Mouse (Mus musculus) neural tube, embryonic 15.5 days (tissue): ENCODE measurements around the gene Mbd4. TPM values are rescaled to one million over a fixed set of nuclear protein-coding genes. Genes with fewer than 3 reads are reported as not detected.
"Not testable (repeated sequence)": the region's sequence is repeated elsewhere in the genome, so short reads cannot be mapped to it uniquely, and the experiment has no call there.

Experiments
- ATAC-seq: fragments of 200-750 bp; cut with Nextera tagmentation; 2 replicates; pipeline ENCODE4 v1.8.0; 2017; ENCODE audit warnings: mild to moderate bottlenecking, moderate TSS enrichment, moderate library complexity; ENCODE audit not compliant: low FRiP score
- H3K27ac ChIP-seq: fragments of 300-500 bp; sonication (generic); replicated peaks from 2 replicates; pipeline ENCODE4 v1.5.1; 2015; ENCODE audit warnings: mild to moderate bottlenecking, inconsistent platforms
- H3K27me3 ChIP-seq: fragments of 300-500 bp; sonication (generic); replicated peaks from 2 replicates; pipeline ENCODE4 v1.6.1; 2015; ENCODE audit warnings: inconsistent platforms
- H3K36me3 ChIP-seq: fragments of 300-500 bp; sonication (generic); 2 replicates; pipeline ENCODE4 v1.6.1; 2015; ENCODE audit warnings: inconsistent platforms
- H3K4me1 ChIP-seq: fragments of 300-500 bp; sonication (generic); 2 replicates; pipeline ENCODE4 v1.6.1; 2015; ENCODE audit warnings: inconsistent platforms
- H3K4me2 ChIP-seq: fragments of 300-500 bp; sonication (generic); 2 replicates; pipeline ENCODE4 v1.6.1; 2015; ENCODE audit warnings: inconsistent platforms, mild to moderate bottlenecking, moderate library complexity
- H3K4me3 ChIP-seq: fragments of 300-500 bp; sonication (generic); replicated peaks from 2 replicates; pipeline ENCODE4 v1.5.1; 2015; ENCODE audit warnings: mild to moderate bottlenecking, inconsistent platforms
- H3K9ac ChIP-seq: fragments of 300-500 bp; sonication (generic); replicated peaks from 2 replicates; pipeline ENCODE4 v1.6.1; 2015; ENCODE audit warnings: mild to moderate bottlenecking, inconsistent platforms
- H3K9me3 ChIP-seq: fragments of 300-500 bp; sonication (generic); replicated peaks from 2 replicates; pipeline ENCODE4 v1.6.1; 2016; ENCODE audit warnings: inconsistent platforms
- WGBS: fragments of 180-500 bp; shearing (Covaris S2); methylation state at CpG from one replicate; pipeline ENCODE4 v1.1.7; 2015; ENCODE audit warnings: mixed read lengths; 5-methylcytosine and 5-hydroxymethylcytosine counted together
- polyA plus RNA-seq: library from polyadenylated mRNA; unstranded; fragments of >200 nt; fragmentation: Nextera tagmentation; extraction: Ambion mirVana; gene quantifications from 2 replicates; pipeline ENCODE4 v1.2.1, GENCODE M21; 2015

The Mbd4 gene
- polyA plus RNA-seq, 1 experiment from 2014 or later, result 10.4 TPM

DNA sequence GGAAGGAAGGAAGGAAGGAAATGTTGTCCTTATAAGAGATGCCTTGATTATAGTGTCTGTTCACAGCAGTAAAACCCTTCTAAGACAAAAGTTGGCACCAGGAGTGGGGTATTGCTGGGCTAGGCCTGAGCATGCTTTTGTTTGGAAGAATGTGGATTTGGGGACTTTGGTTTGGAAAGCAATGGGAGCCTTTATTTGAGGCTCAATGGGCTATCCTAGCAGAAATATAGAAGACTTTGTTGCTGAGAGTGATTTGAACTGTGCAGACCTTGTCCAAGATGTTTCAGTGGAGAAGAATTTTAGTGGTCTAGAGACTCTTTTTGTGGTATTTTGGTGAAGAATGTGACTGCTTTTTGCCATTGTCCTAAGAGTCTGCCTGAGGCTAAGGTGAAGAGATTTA is 19.3 kb downstream of the Mbd4 start:
- Histone ChIP-seq H3K4me1 (peaks cover 19% of the 10 kb centered on the region), H3K4me2 (no peak overlapping the region), H3K27ac (no peak overlapping the region), H3K4me3 (no peak overlapping the region), H3K9ac (no peak overlapping the region), H3K27me3 (no peaks in the 10 kb centered on the region), H3K9me3 (no peaks in the 10 kb centered on the region), H3K36me3 (no peaks in the 10 kb centered on the region)
- ATAC-seq, result no peak

DNA sequence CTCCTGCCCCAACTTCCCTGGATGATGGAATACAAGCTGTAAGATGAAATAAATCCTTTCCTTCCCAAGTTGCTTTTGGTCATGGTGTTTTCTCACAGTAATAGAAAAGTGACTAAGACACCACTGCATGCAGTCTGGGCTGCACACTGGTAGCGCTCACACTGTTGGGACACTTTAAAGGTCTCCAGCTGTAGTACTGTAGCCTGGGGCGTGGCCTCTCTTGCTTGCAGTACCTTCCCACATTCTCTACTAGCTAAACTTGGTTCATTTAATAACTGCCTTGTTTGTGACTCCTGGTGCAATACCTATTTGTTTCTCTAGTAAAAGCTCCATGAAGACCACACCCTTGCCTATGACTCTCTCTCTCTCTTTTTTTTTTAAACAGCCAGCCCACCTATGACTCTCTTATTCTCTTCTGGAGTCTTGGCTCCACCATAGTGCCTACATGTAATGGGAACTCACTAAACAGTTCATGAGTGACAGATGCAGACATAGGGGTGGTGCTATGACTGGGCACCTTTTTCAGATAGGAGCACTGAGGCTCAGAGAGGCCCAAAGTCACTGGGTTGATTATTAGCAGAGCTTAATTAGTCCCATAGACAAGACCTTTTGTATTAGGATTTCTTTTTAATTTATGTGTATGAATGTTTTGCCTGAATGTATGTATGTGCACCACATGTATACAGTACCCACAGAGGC is 20.9 kb downstream of the Mbd4 start:
- no peak overlapping the region for H3K4me2 ChIP-seq
- H3K36me3 ChIP-seq, result no peaks in the 10 kb centered on the region
- H3K4me3 ChIP-seq, result no peak overlapping the region
- no peak overlapping the region for H3K27ac ChIP-seq
- ATAC-seq, result no peak
- no peaks in the 10 kb centered on the region for H3K9me3 ChIP-seq
- 94% methylated on average over 2 of the region's 2 CpGs for WGBS
- H3K27me3 ChIP-seq, result no peaks in the 10 kb centered on the region
- H3K9ac ChIP-seq, result no peak overlapping the region
- peaks cover 3% of the 10 kb centered on the region for H3K4me1 ChIP-seq

DNA sequence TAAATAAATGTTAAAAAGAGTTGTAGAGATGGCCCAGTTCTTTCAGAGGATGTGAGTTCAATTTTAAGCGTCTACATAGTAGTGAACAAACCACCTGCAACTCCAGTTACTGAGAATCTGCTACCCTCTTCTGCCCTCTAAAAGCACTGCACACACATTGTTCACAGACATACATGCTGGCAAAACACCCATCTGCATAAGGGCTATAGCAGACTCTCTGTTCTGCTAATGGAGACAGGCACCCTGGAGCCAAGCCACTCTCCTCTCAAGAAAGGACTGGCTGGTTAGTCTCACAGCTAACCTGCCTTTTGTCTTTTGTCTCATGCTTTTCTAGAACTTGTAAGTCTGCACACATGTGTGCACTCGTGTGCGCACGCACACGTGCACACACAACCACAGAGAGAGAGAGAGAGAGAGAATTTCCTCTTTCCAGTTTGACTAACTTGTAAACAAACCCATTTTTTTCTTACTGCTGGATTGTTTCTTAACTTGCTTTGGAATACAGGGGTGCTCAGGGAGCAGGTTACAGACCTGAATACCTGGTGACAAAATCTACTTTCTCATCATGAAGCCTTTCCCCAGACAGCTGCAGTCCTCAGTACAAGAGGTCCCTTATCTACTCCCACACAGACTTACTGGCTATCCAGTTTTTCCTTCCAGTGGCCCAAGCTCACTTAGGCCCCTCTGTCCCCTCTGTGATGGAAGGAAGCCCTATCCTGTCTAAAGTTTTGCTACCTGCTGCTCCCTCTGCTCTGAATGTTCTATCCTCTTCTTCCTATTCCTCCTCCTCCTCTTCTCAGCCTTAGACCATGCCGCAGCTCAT is 22.2 kb downstream of the Mbd4 start:
- Histone ChIP-seq H3K27me3 (no peaks in the 10 kb centered on the region), H3K9ac (no peak overlapping the region), H3K4me2 (no peak overlapping the region), H3K4me3 (no peak overlapping the region), H3K27ac (no peak overlapping the region), H3K9me3 (no peaks in the 10 kb centered on the region), H3K36me3 (no peaks in the 10 kb centered on the region), H3K4me1 (no peaks in the 10 kb centered on the region)
- WGBS, result 89% methylated on average over 6 of the region's 6 CpGs
- no peak for ATAC-seq

DNA sequence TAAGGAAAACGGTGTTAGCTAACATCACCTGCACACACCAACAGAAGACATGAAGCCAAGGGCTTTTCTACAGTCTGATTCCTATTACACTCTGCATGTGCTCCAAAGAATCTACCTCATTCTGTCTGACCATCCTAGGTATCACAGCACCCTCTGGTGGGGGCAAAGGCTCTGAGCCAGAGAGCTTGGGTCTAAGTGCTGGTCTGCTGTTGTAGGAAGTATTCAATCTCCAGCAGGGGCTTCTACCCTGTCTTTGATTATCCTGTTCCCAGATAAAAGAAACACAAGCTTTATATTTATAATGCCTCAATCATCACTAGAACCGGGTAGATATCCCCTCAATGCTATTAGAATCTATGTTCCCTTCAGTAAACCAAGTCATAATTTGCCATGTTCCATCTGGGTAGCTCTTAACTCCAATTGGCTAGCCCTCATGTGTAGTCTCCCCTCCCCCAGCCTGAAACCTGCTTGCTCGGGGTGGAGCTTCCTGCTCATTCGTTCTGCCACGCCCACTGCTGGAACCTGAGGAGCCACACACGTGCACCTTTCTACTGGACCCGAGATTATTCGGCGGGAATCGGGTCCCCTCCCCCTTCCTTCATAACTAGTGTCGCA is 29.2 kb downstream of the Mbd4 start:
- not testable (repeated sequence) for H3K27me3 ChIP-seq, H3K9ac ChIP-seq, H3K36me3 ChIP-seq, H3K4me1 ChIP-seq, H3K9me3 ChIP-seq, H3K27ac ChIP-seq
- peak overlapping the region; percentile 45 for H3K4me2 ChIP-seq
- peak; percentile 75 for ATAC-seq
- H3K4me3 ChIP-seq, result peak overlapping the region; percentile 25
- WGBS, result 2% methylated on average over 5 of the region's 11 CpGs

DNA sequence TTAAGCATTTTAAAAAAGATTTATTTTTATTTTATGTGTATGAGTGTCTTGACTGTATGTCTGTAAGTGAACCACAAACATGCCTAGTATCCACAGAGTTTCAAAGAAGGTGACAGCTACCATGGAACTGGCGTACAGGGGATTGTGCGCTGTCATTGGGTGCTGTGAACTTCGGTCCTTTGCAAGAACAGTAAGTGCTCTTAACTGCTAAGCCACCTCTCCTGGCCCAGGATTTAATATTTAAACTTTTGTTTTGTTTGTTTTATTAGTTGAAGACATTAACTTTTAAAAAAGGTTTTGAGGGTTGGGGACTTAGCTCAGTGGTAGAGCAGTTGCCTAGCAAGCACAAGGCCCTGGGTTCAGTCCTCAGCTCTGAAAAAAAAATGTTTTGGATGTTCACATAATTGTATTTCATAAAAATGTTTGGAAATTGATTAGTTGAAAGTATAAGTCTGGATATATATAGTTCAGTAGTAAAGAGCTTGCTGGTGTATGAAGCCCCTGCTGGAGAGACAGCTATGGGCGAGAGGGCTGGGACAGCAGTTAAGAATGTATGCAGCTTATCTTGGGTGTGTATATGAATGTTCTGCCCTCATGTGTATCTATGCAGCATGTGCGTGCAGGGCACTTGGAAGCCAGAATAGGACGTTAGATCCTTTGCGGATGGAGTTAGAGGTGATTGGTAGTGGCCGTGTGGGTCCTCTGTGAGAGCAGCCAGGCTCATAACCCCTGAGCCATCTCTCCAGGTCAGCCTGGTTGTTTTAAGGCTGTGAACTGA is 31.8 kb downstream of the Mbd4 start:
- H3K4me3 ChIP-seq, result no peak overlapping the region
- no peak overlapping the region for H3K9ac ChIP-seq
- no peak for ATAC-seq
- H3K27me3 ChIP-seq, result no peaks in the 10 kb centered on the region
- no peaks in the 10 kb centered on the region for H3K9me3 ChIP-seq
- H3K27ac ChIP-seq, result no peak overlapping the region
- 88% methylated on average over 8 of the region's 8 CpGs for WGBS
- H3K4me2 ChIP-seq, result no peak overlapping the region
- H3K4me1 ChIP-seq, result no peaks in the 10 kb centered on the region
- no peaks in the 10 kb centered on the region for H3K36me3 ChIP-seq

DNA sequence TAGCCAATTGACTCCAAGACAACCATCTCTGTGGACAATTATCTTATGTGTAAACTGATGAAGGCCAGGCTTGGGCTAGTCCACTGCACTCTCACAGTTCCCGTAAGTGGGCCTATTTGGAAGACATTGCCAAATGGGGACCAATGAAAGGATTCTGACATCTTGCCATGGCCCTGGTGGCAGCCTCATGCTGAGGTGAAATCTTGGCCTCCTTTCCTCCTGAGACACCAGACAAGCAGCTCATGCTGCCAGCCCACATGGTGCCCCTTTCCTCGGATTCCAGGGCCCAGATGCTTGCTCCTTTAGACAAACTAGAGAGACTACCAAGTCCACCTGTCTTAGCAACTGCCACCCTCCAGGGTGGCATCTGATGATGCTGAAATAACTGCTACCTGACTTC is 35.0 kb downstream of the Mbd4 start:
- 73% methylated on average over 2 of the region's 2 CpGs for WGBS
- Histone ChIP-seq H3K9me3 (no peaks in the 10 kb centered on the region), H3K27me3 (no peaks in the 10 kb centered on the region), H3K27ac (no peak overlapping the region), H3K4me3 (no peak overlapping the region), H3K9ac (no peak overlapping the region), H3K36me3 (no peaks in the 10 kb centered on the region), H3K4me2 (no peak overlapping the region), H3K4me1 (no peaks in the 10 kb centered on the region)
- ATAC-seq, result no peak

DNA sequence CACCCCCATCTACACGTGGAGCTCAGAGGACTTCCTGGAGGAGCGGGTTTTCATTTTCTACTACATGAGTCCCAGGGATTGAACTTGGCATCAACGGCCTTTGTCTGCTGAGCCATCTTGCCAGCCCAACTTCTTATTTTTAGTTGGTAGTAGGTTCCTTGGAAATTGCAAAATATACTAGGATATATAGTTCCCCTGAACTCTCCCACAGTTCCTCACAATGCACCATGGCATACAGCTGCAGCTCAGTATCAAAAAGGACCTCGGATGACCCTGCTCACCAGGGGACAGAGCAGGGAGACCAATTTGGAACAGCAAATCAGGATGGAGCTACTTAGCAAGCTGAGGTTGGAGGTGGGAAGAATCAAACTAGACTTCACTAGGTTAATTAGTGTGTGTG is 38.1 kb downstream of the Mbd4 start:
- 81% methylated on average over 4 of the region's 4 CpGs for WGBS
- Histone ChIP-seq H3K9ac (no peak overlapping the region), H3K4me3 (no peak overlapping the region), H3K27me3 (no peaks in the 10 kb centered on the region), H3K4me1 (no peaks in the 10 kb centered on the region), H3K9me3 (no peaks in the 10 kb centered on the region), H3K36me3 (no peaks in the 10 kb centered on the region), H3K4me2 (no peak overlapping the region), H3K27ac (no peak overlapping the region)
- ATAC-seq, result no peak

DNA sequence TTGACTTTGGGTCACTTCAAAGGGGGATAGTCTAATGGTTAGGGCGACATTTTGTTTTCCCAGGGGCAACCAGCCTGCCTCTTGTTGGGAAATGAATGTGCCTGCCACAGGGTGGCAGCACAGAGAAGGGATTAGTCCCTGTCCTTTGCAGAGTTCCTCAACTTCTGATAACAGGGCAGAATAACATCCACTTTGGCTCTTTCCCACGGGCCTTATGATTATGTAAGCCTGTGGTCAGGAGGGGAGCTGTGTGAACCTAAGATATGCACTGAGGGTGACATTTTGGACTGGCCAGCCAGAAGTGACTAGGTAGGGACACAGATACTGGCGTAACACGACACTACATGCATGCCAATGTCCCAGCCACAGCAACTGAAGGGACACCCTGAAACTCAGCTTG is 39.1 kb downstream of the Mbd4 start:
- H3K4me1 ChIP-seq, result no peaks in the 10 kb centered on the region
- no peak overlapping the region for H3K4me2 ChIP-seq
- H3K9me3 ChIP-seq, result no peaks in the 10 kb centered on the region
- no peak overlapping the region for H3K9ac ChIP-seq
- H3K4me3 ChIP-seq, result no peak overlapping the region
- no peaks in the 10 kb centered on the region for H3K27me3 ChIP-seq
- 31% methylated on average over 4 of the region's 4 CpGs for WGBS
- ATAC-seq, result no peak
- H3K27ac ChIP-seq, result no peak overlapping the region
- H3K36me3 ChIP-seq, result no peaks in the 10 kb centered on the region

DNA sequence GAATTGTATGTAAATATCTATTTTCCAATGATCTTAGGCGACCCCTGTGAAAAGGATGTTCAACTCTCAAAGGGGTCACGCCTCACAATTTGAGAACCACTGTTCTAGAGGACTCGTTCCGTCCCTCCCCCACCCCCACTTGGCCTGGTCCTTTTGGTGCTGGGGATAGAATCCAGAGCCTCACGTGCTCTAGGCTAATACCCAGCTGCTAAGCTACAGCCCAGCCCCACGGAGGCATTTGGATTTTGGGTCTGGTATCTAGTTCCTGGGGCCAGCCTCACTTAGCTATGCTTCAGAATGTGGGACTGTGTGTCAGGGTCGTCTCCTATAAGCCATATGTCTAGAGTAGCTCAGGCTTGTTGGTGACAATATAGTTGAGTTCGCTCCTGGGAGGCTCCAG is 41.6 kb downstream of the Mbd4 start:
- peaks cover 8% of the 10 kb centered on the region for H3K36me3 ChIP-seq
- no peak for ATAC-seq
- no peaks in the 10 kb centered on the region for H3K27me3 ChIP-seq
- H3K4me3 ChIP-seq, result no peak overlapping the region
- H3K9me3 ChIP-seq, result no peaks in the 10 kb centered on the region
- no peak overlapping the region for H3K9ac ChIP-seq
- no peak overlapping the region for H3K27ac ChIP-seq
- 74% methylated on average over 8 of the region's 8 CpGs for WGBS
- H3K4me2 ChIP-seq, result no peak overlapping the region
- peaks cover 12% of the 10 kb centered on the region for H3K4me1 ChIP-seq

DNA sequence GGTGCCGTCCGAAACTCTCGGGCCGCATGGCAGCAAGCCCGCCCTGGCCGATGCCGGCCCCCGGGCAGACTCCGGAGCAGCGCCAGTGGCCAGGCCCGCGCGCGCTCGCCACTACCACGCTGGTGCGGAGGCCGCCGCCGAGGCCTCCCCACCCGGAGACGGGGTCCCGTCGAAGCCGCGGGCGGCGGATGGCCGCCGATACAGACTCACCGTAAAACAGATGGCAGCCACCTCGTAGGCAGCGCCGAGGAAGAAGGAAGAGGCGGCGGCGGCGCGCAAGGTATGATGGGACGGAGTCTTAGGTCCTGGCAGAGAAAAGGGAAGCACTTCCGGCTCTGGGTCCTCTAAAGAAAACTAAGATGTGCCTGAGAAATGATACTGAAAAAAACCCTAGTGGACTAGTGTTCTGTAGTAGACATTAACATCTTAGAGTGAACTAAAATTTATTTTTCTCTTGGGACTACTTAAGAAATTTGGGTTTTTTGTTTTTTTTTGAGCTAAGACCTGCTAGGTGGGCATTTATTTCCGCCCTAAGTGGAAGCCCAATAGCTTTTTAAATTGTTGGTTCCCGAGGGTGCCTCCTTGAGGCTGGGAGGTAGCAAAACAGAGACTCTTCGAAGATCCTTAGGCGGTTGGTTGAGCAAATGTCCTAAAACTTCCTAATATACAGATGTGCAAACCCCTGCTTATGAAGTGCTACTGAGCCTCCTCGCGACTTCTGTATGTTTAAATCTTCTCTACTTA is 44.5 kb downstream of the Mbd4 start, which contains the start of gene Rpl32:
Gene Rpl32, minus strand, starts transcription at position 260 of the 744 bp plus-strand sequence.
- WGBS, result under 1% methylated on average over 47 of the region's 47 CpGs
- Histone ChIP-seq H3K27ac (peak within 1 kb of the TSS; percentile 95), H3K36me3 (peaks cover 37% of the 10 kb centered on the region), H3K4me3 (peak within 1 kb of the TSS; percentile 90), H3K4me2 (peak within 1 kb of the TSS; percentile 87), H3K9ac (peak within 1 kb of the TSS; percentile 93), H3K4me1 (peaks cover 29% of the 10 kb centered on the region), H3K27me3 (no peaks in the 10 kb centered on the region), H3K9me3 (no peaks in the 10 kb centered on the region)
- ATAC-seq, result peak; percentile 89

DNA sequence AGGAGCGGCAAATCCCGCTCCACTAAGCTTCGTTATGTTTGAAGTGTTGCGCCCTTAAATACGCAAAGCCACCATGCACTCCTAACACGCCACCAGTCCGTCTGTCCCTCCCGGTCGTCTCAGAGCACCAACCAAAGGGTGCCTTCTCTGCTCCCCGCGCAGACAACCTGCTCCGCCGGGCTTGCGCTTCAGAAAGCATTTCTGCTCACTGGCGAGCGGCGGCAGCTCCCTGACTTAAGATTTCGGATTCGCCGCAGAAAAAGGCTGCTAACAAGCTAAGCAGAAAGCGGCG is 45.0 kb downstream of the Mbd4 start:
- H3K27me3 ChIP-seq, result no peaks in the 10 kb centered on the region
- peaks cover 40% of the 10 kb centered on the region for H3K36me3 ChIP-seq
- H3K4me1 ChIP-seq, result peaks cover 31% of the 10 kb centered on the region
- ATAC-seq, result peak; percentile 19; the same call in 1 of the 2 replicates
- H3K27ac ChIP-seq, result peak overlapping the region; percentile 95
- no peaks in the 10 kb centered on the region for H3K9me3 ChIP-seq
- H3K9ac ChIP-seq, result peak overlapping the region; percentile 93
- peak overlapping the region; percentile 90 for H3K4me3 ChIP-seq
- H3K4me2 ChIP-seq, result peak overlapping the region; percentile 87
- under 1% methylated on average over 22 of the region's 22 CpGs for WGBS
